Mouse (Mus musculus): ENCODE data around the gene Gabbr2. TPM values are rescaled to one million over a fixed set of nuclear protein-coding genes. Genes with fewer than 3 reads are reported as not detected.

Gabbr2 gene
- polyA plus RNA-seq, 1 experiment from 2014 or later: 0.78 TPM

DNA sequence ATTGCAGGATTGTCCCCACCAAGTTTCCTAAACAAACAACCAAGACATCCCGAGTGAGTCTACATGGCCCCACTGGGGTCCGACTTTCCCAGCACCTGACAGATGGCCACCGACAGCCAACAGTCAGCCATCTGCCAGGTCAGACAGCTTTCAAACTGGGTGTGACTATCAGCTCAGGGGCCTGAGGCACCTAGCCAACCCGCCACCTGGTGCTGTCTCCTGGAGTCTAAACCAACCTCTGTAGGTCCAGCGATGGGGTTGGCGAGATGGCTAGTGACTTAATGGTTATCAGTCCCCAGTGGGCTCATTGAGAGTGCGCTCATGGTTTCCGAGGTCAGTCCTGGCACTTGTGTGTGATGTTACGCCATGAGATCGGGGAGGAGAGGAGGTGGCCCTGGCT lies 366.6 kb downstream of the Gabbr2 start:
- no peaks in the 10 kb centered on the region for H3K36me3 ChIP-seq (ENCODE audit: control insufficient read depth, insufficient read depth, low read length)
- no peaks in the 10 kb centered on the region for H3K27me3 ChIP-seq (replicated peaks; ENCODE audit: control insufficient read depth, insufficient read depth, low read length)
- no peak overlapping the region for H3K4me2 ChIP-seq (ENCODE audit: low read depth, low read length)
- 84% methylated on average over 10 of the region's 10 CpGs for WGBS
- no peak overlapping the region for H3K4me3 ChIP-seq (ENCODE audit: low read depth, low read length)
- H3K9me3 ChIP-seq (ENCODE audit: control insufficient read depth, low read length): no peaks in the 10 kb centered on the region
- no peak overlapping the region for H3K9ac ChIP-seq (ENCODE audit: low read depth, low read length)
- ATAC-seq (ENCODE audit: low read depth) (no peak), DNase-seq (ENCODE audit: low spot score) (no peak)
- H3K27ac ChIP-seq (replicated peaks; ENCODE audit: low read depth, low read length): no peak overlapping the region
- H3K4me1 ChIP-seq (ENCODE audit: control insufficient read depth, insufficient read depth, low read length): no peaks in the 10 kb centered on the region

- Histone ChIP-seq H3K9ac (ENCODE audit: low read depth, low read length) (no peak overlapping the region), H3K4me2 (ENCODE audit: low read depth, low read length) (no peak overlapping the region), H3K4me1 (ENCODE audit: control insufficient read depth, insufficient read depth, low read length) (no peaks in the 10 kb centered on the region), H3K4me3 (ENCODE audit: low read depth, low read length) (no peak overlapping the region), H3K9me3 (ENCODE audit: control insufficient read depth, low read length) (no peaks in the 10 kb centered on the region), H3K36me3 (ENCODE audit: control insufficient read depth, insufficient read depth, low read length) (no peaks in the 10 kb centered on the region), H3K27ac (replicated peaks; ENCODE audit: low read depth, low read length) (no peak overlapping the region), H3K27me3 (replicated peaks; ENCODE audit: control insufficient read depth, insufficient read depth, low read length) (no peaks in the 10 kb centered on the region)
- DNase-seq (ENCODE audit: low spot score) (no peak), ATAC-seq (ENCODE audit: low read depth) (no peak)
- 86% methylated on average over 5 of the region's 5 CpGs for WGBS
Observed at GRCm38 (mm10) chr4:46623007-46623406, 368.7 kb downstream of the Gabbr2 start.

DNA sequence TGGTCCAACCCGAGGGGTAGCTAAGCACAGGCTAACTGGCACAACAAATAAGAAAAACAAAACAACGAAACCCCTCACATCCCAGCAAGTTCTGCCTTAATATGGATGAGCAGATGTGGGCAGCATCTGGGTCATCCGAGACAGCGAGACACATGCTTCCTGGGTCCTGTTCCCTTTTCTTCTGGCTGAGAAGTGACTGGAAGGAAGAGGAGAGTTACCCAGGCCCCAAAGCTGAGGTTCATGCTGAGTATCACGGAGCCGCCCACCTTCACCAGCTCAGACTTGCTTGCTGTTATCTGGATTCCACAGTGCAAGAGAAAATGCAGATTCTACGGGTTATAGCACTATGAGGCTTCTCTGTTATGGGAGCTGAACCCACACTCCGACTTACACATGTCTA lies 370.7 kb downstream of the Gabbr2 start:
- ATAC-seq (ENCODE audit: low read depth): no peak
- Histone ChIP-seq H3K9me3 (ENCODE audit: control insufficient read depth, low read length) (no peaks in the 10 kb centered on the region), H3K4me2 (ENCODE audit: low read depth, low read length) (no peak overlapping the region), H3K36me3 (ENCODE audit: control insufficient read depth, insufficient read depth, low read length) (no peaks in the 10 kb centered on the region), H3K4me3 (ENCODE audit: low read depth, low read length) (no peak overlapping the region), H3K9ac (ENCODE audit: low read depth, low read length) (no peak overlapping the region), H3K4me1 (ENCODE audit: control insufficient read depth, insufficient read depth, low read length) (no peaks in the 10 kb centered on the region), H3K27ac (replicated peaks; ENCODE audit: low read depth, low read length) (no peak overlapping the region), H3K27me3 (replicated peaks; ENCODE audit: control insufficient read depth, insufficient read depth, low read length) (no peaks in the 10 kb centered on the region)
- no peak for DNase-seq (ENCODE audit: low spot score)
- 79% methylated on average over 8 of the region's 8 CpGs for WGBS

- Histone ChIP-seq H3K4me3 (ENCODE audit: low read depth, low read length) (no peak overlapping the region), H3K9me3 (ENCODE audit: control insufficient read depth, low read length) (no peaks in the 10 kb centered on the region), H3K4me1 (ENCODE audit: control insufficient read depth, insufficient read depth, low read length) (no peaks in the 10 kb centered on the region), H3K27me3 (replicated peaks; ENCODE audit: control insufficient read depth, insufficient read depth, low read length) (no peaks in the 10 kb centered on the region), H3K9ac (ENCODE audit: low read depth, low read length) (no peak overlapping the region; the same call in 1 of the 2 replicates), H3K4me2 (ENCODE audit: low read depth, low read length) (no peak overlapping the region), H3K36me3 (ENCODE audit: control insufficient read depth, insufficient read depth, low read length) (no peaks in the 10 kb centered on the region), H3K27ac (replicated peaks; ENCODE audit: low read depth, low read length) (no peak overlapping the region)
- no peak for DNase-seq (ENCODE audit: low spot score)
- peak; percentile 37; the same call in 1 of the 2 replicates for ATAC-seq (ENCODE audit: low read depth)
- 20% methylated on average over 23 of the region's 23 CpGs for WGBS
Observed at GRCm38 (mm10) chr4:46620330-46620729, 371.3 kb downstream of the Gabbr2 start.

- ATAC-seq (ENCODE audit: low read depth) (no peak), DNase-seq (ENCODE audit: low spot score) (no peak)
- no peaks in the 10 kb centered on the region for H3K9me3 ChIP-seq (ENCODE audit: control insufficient read depth, low read length)
- H3K9ac ChIP-seq (ENCODE audit: low read depth, low read length): no peak overlapping the region
- WGBS: 64% methylated on average over 11 of the region's 11 CpGs
- no peaks in the 10 kb centered on the region for H3K36me3 ChIP-seq (ENCODE audit: control insufficient read depth, insufficient read depth, low read length)
- no peak overlapping the region for H3K27ac ChIP-seq (replicated peaks; ENCODE audit: low read depth, low read length)
- H3K4me2 ChIP-seq (ENCODE audit: low read depth, low read length): no peak overlapping the region
- no peak overlapping the region for H3K4me3 ChIP-seq (ENCODE audit: low read depth, low read length)
- H3K4me1 ChIP-seq (ENCODE audit: control insufficient read depth, insufficient read depth, low read length): no peaks in the 10 kb centered on the region
- no peaks in the 10 kb centered on the region for H3K27me3 ChIP-seq (replicated peaks; ENCODE audit: control insufficient read depth, insufficient read depth, low read length)
Observed at GRCm38 (mm10) chr4:46618196-46618817, 373.4 kb downstream of the Gabbr2 start.

DNA sequence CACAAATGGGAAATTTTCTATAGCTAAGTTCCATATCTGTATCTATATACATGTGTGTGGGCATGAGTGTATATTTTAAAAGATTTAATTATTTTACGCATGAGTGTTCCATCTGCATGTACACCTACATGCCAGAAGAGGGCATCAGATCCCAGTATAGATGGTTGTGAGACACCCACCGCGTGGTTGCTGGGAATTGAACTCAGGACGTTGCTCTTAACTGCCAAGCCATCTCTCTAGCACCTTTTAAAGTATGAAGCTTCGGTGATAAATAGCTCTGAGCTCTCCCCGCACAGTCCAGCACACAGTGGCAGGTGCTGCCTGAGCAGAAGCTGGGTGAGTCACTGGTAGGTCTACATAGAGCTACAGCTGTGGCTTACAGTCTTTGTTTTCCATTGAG lies 374.3 kb downstream of the Gabbr2 start:
- H3K4me3 ChIP-seq (ENCODE audit: low read depth, low read length): no peak overlapping the region
- no peaks in the 10 kb centered on the region for H3K9me3 ChIP-seq (ENCODE audit: control insufficient read depth, low read length)
- H3K4me1 ChIP-seq (ENCODE audit: control insufficient read depth, insufficient read depth, low read length): no peaks in the 10 kb centered on the region
- WGBS: 82% methylated on average over 6 of the region's 6 CpGs
- no peak overlapping the region for H3K4me2 ChIP-seq (ENCODE audit: low read depth, low read length)
- ATAC-seq (ENCODE audit: low read depth) (no peak), DNase-seq (ENCODE audit: low spot score) (no peak)
- H3K9ac ChIP-seq (ENCODE audit: low read depth, low read length): no peak overlapping the region
- no peaks in the 10 kb centered on the region for H3K36me3 ChIP-seq (ENCODE audit: control insufficient read depth, insufficient read depth, low read length)
- no peaks in the 10 kb centered on the region for H3K27me3 ChIP-seq (replicated peaks; ENCODE audit: control insufficient read depth, insufficient read depth, low read length)
- no peak overlapping the region for H3K27ac ChIP-seq (replicated peaks; ENCODE audit: low read depth, low read length)

GRCm38 (mm10) chr4:46614641-46615040 lies 377.0 kb downstream of the Gabbr2 start:
- Histone ChIP-seq H3K4me2 (ENCODE audit: low read depth, low read length) (no peak overlapping the region), H3K4me3 (ENCODE audit: low read depth, low read length) (no peak overlapping the region), H3K9me3 (ENCODE audit: control insufficient read depth, low read length) (no peaks in the 10 kb centered on the region), H3K36me3 (ENCODE audit: control insufficient read depth, insufficient read depth, low read length) (no peaks in the 10 kb centered on the region), H3K27me3 (replicated peaks; ENCODE audit: control insufficient read depth, insufficient read depth, low read length) (no peaks in the 10 kb centered on the region), H3K27ac (replicated peaks; ENCODE audit: low read depth, low read length) (no peak overlapping the region), H3K9ac (ENCODE audit: low read depth, low read length) (no peak overlapping the region), H3K4me1 (ENCODE audit: control insufficient read depth, insufficient read depth, low read length) (no peaks in the 10 kb centered on the region)
- no peak for ATAC-seq (ENCODE audit: low read depth)
- no peak for DNase-seq (ENCODE audit: low spot score)
- WGBS: 72% methylated on average over 8 of the region's 9 CpGs

GRCm38 (mm10) chr4:46613618-46614017 lies 378.1 kb downstream of the Gabbr2 start:
- H3K27me3 ChIP-seq (replicated peaks; ENCODE audit: control insufficient read depth, insufficient read depth, low read length): no peaks in the 10 kb centered on the region
- ATAC-seq (ENCODE audit: low read depth): no peak
- no peaks in the 10 kb centered on the region for H3K36me3 ChIP-seq (ENCODE audit: control insufficient read depth, insufficient read depth, low read length)
- H3K9me3 ChIP-seq (ENCODE audit: control insufficient read depth, low read length): no peaks in the 10 kb centered on the region
- no peak overlapping the region for H3K27ac ChIP-seq (replicated peaks; ENCODE audit: low read depth, low read length)
- no peak overlapping the region for H3K4me2 ChIP-seq (ENCODE audit: low read depth, low read length)
- H3K4me3 ChIP-seq (ENCODE audit: low read depth, low read length): no peak overlapping the region
- H3K4me1 ChIP-seq (ENCODE audit: control insufficient read depth, insufficient read depth, low read length): no peaks in the 10 kb centered on the region
- 81% methylated on average over 12 of the region's 12 CpGs for WGBS
- no peak for DNase-seq (ENCODE audit: low spot score)
- H3K9ac ChIP-seq (ENCODE audit: low read depth, low read length): no peak overlapping the region
